Mouse (Mus musculus): ENCODE results near the gene Ilf3.

DNA sequence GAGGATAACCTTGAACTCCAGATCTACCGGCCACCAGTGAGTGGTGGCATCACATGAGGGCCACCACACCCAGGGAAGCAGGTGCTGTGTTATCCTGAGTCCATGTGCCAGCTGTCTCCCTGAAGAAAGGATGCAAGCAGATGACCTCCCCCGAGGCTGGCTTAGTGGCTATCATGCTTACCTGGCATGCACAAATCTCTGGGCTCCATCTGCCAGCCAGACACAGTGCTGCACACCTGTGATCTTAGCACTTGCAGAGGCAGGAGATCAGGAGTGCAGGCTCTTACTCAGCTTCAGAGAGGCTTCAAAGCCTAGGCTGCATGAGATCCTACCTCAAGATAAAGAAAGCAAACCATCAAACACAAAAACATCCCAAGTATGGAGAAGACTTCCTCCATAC lies 82.0 kb downstream of the Ilf3 start:
- TF ChIP-seq GATA1 (IDR thresholded peaks at IDR 0.05; ENCODE audit: low read length), result no peak
- TF ChIP-seq TAL1 (IDR thresholded peaks at IDR 0.05; ENCODE audit: low read length), result no peak
